Mouse (Mus musculus): ENCODE data around the gene St6galnac3. TPM values are rescaled to one million over a fixed set of nuclear protein-coding genes. Genes with fewer than 3 reads are reported as not detected.

St6galnac3 gene
- polyA plus RNA-seq, 1 experiment from 2014 or later = 55.0 TPM

DNA sequence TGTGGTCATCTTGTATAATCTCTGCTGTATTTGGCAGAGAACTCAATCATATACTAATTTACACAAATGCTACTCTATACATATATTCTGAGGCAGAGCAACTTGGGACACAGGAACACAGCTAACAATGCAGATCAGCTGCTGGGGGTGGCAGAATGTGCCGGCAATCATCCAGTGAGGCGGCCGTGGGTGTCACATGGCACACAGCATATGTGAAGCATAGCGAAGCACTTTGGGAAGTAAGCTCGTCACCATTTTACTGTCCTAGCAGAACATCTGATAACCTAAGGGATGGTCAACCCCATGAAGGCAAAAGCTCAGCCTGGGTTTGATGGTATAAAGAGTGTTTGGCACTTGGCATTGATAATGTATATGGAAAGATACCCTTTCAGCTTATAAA is 520.9 kb downstream of the St6galnac3 start:
- no peak for ATAC-seq (replicated peaks; ENCODE audit: insufficient number of reproducible peaks, low FRiP score, low TSS enrichment, low read depth)
- no peaks in the 10 kb centered on the region for H3K9me3 ChIP-seq (replicated peaks; ENCODE audit: control insufficient read depth, low read length)
- H3K4me2 ChIP-seq (ENCODE audit: low read depth, low read length) = no peak overlapping the region
- no peak overlapping the region for H3K4me3 ChIP-seq (ENCODE audit: low read depth, low read length)
- no peak overlapping the region for H3K27ac ChIP-seq (replicated peaks; ENCODE audit: low read depth, low read length)
- no peak overlapping the region for H3K9ac ChIP-seq (replicated peaks; ENCODE audit: low read length)
- H3K36me3 ChIP-seq (replicated peaks; ENCODE audit: control insufficient read depth, insufficient read depth, low read depth, low read length) = no peaks in the 10 kb centered on the region
- DNase-seq (ENCODE audit: low spot score) = no peak
- WGBS = 95% methylated on average over 5 of the region's 5 CpGs
- no peaks in the 10 kb centered on the region for H3K27me3 ChIP-seq (ENCODE audit: control insufficient read depth, insufficient read depth, low read length)
- no peaks in the 10 kb centered on the region for H3K4me1 ChIP-seq (ENCODE audit: control insufficient read depth, insufficient read depth, low read length)

DNA sequence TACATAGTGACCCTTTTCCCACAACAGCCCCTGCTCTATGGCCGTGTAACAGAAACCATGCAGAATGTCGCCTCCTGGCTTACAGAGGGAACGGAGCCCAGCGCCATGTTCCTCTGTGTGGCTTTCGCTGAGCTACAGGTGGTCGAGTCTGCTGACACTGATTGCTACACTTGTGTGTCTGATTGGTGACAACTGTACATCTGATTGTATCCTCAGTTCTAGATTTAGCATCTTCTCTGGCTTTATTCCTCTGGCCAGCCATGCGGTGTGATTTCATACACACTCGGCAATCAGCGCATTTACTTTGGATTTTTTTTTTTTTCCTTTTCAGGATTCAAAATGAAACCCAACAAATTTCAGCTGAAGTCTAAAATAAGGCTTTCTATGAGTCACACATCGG is 523.1 kb downstream of the St6galnac3 start:
- WGBS = 88% methylated on average over 10 of the region's 10 CpGs
- Histone ChIP-seq H3K4me3 (ENCODE audit: low read depth, low read length) (no peak overlapping the region), H3K9me3 (replicated peaks; ENCODE audit: control insufficient read depth, low read length) (no peaks in the 10 kb centered on the region), H3K36me3 (replicated peaks; ENCODE audit: control insufficient read depth, insufficient read depth, low read depth, low read length) (no peaks in the 10 kb centered on the region), H3K4me2 (ENCODE audit: low read depth, low read length) (no peak overlapping the region), H3K27me3 (ENCODE audit: control insufficient read depth, insufficient read depth, low read length) (no peaks in the 10 kb centered on the region), H3K27ac (replicated peaks; ENCODE audit: low read depth, low read length) (no peak overlapping the region), H3K4me1 (ENCODE audit: control insufficient read depth, insufficient read depth, low read length) (no peaks in the 10 kb centered on the region), H3K9ac (replicated peaks; ENCODE audit: low read length) (no peak overlapping the region)
- ATAC-seq (replicated peaks; ENCODE audit: insufficient number of reproducible peaks, low FRiP score, low TSS enrichment, low read depth) = no peak
- no peak for DNase-seq (ENCODE audit: low spot score)

DNA sequence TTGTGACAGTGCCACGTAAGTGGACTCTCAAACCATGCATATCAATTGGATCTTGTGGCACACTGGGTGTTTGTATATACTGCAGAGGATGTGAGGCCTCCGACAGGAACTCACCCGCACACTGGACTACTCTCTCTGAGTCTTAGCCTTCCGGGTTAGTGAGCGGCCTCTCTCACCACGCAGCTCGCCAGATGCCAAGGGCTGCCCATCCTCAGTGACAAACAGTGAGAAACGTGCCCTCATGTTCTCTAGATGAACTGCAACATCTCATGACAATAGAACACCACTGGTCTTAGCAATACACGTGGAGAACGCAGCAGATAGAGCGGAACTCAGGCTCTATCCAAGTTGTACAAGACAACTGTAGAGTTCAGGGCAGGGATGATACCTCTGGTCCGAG is 524.2 kb downstream of the St6galnac3 start:
- H3K9ac ChIP-seq (replicated peaks; ENCODE audit: low read length) = no peak overlapping the region
- 91% methylated on average over 12 of the region's 12 CpGs for WGBS

DNA sequence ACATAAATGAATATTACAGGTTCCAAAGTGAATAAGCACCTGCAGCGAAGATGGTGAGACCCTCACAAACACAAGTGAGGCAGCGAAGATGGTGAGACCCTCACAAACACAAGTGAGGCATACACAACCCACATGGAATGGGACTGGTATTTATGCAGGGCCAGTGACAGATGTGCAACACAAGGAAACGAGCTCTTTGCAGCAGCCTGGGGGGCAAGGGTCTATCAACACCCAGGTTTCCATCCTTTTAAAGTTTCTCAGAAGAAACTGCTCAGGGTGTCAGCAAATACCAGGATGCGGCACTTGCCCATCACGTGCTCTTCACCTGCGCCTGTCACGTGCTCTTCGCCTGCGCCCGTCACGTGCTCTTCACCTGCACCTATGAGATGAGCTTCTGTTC is 524.9 kb downstream of the St6galnac3 start:
- DNase-seq (ENCODE audit: low spot score) (no peak), ATAC-seq (replicated peaks; ENCODE audit: insufficient number of reproducible peaks, low FRiP score, low TSS enrichment, low read depth) (no peak)
- H3K4me2 ChIP-seq (ENCODE audit: low read depth, low read length) = no peak overlapping the region
- no peak overlapping the region for H3K9ac ChIP-seq (replicated peaks; ENCODE audit: low read length)
- no peaks in the 10 kb centered on the region for H3K9me3 ChIP-seq (replicated peaks; ENCODE audit: control insufficient read depth, low read length)
- H3K27ac ChIP-seq (replicated peaks; ENCODE audit: low read depth, low read length) = no peak overlapping the region
- H3K4me1 ChIP-seq (ENCODE audit: control insufficient read depth, insufficient read depth, low read length) = no peaks in the 10 kb centered on the region
- no peaks in the 10 kb centered on the region for H3K36me3 ChIP-seq (replicated peaks; ENCODE audit: control insufficient read depth, insufficient read depth, low read depth, low read length)
- no peaks in the 10 kb centered on the region for H3K27me3 ChIP-seq (ENCODE audit: control insufficient read depth, insufficient read depth, low read length)
- H3K4me3 ChIP-seq (ENCODE audit: low read depth, low read length) = no peak overlapping the region
- 94% methylated on average over 11 of the region's 11 CpGs for WGBS

More for the DNA sequence above, 524.2 kb downstream of the St6galnac3 start:
- ATAC-seq (replicated peaks; ENCODE audit: insufficient number of reproducible peaks, low FRiP score, low TSS enrichment, low read depth) (no peak), DNase-seq (ENCODE audit: low spot score) (no peak)
- Histone ChIP-seq H3K9me3 (replicated peaks; ENCODE audit: control insufficient read depth, low read length) (no peaks in the 10 kb centered on the region), H3K4me2 (ENCODE audit: low read depth, low read length) (no peak overlapping the region), H3K36me3 (replicated peaks; ENCODE audit: control insufficient read depth, insufficient read depth, low read depth, low read length) (no peaks in the 10 kb centered on the region), H3K27ac (replicated peaks; ENCODE audit: low read depth, low read length) (no peak overlapping the region), H3K4me1 (ENCODE audit: control insufficient read depth, insufficient read depth, low read length) (no peaks in the 10 kb centered on the region), H3K4me3 (ENCODE audit: low read depth, low read length) (no peak overlapping the region), H3K27me3 (ENCODE audit: control insufficient read depth, insufficient read depth, low read length) (no peaks in the 10 kb centered on the region)

DNA sequence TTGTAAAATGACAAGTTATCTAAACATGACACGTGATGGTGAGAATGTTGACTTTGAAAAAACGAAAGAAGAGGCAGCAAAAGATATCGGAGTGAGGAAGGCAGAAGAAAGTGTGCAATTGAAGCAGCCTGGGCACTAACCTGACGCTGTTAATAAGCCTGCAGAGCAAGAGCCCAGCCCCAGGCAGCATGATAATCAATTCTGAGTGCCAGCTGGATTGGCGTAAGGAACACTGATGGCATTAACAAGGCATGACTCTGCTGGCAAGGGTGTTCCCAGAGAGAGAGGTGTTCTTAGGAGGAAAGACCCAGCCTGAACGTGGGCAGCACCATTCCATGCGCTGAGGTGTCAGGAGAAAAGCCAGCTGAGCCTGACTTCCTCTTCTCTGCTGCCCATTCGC is 525.7 kb downstream of the St6galnac3 start:
- Histone ChIP-seq H3K4me3 (ENCODE audit: low read depth, low read length) (no peak overlapping the region), H3K9ac (replicated peaks; ENCODE audit: low read length) (no peak overlapping the region), H3K9me3 (replicated peaks; ENCODE audit: control insufficient read depth, low read length) (no peaks in the 10 kb centered on the region), H3K27me3 (ENCODE audit: control insufficient read depth, insufficient read depth, low read length) (no peaks in the 10 kb centered on the region), H3K4me1 (ENCODE audit: control insufficient read depth, insufficient read depth, low read length) (no peaks in the 10 kb centered on the region), H3K27ac (replicated peaks; ENCODE audit: low read depth, low read length) (no peak overlapping the region), H3K4me2 (ENCODE audit: low read depth, low read length) (no peak overlapping the region), H3K36me3 (replicated peaks; ENCODE audit: control insufficient read depth, insufficient read depth, low read depth, low read length) (no peaks in the 10 kb centered on the region)
- no peak for ATAC-seq (replicated peaks; ENCODE audit: insufficient number of reproducible peaks, low FRiP score, low TSS enrichment, low read depth)
- DNase-seq (ENCODE audit: low spot score) = no peak
- 77% methylated on average over 8 of the region's 8 CpGs for WGBS

DNA sequence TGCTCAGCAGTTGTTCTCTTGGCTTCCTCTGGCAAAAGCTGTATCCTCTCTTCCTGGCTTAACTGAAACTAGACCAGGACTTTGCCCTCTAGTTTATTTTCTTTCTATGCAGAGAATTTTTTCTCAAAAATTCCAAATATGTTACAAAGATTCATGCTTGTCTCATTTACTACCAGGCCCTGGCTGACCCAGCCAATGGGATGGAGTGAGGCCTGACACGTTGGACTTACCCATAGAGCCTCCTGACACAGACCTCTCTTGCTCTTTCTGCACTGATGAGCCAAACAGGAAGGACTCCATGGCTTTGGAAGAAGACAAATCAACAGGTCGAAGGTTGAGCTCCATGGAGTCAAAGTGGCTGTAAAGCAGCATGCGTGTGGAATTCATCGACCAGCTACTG is 526.5 kb downstream of the St6galnac3 start:
- ATAC-seq (replicated peaks; ENCODE audit: insufficient number of reproducible peaks, low FRiP score, low TSS enrichment, low read depth) = no peak

DNA sequence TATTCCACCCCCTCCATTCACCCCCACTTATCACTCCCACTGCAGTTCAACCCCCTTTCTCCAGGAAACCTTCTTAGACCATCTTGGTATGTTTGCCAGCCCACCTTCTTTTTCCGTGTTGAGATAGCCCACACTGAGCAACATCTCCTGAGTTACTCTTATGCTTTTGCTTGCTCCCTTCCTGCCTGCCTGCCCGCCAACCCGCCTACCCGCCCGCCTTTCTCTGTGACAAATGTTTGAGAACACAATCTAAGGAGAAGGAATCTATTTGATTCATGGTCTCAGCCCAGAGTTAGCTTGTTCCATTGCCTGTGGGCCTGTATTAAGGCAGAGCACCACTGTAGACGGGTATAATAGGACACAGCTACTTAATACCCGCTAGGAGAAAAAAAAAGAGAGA is 531.9 kb downstream of the St6galnac3 start:
- no peak overlapping the region for H3K27ac ChIP-seq (replicated peaks; ENCODE audit: low read depth, low read length)
- H3K4me1 ChIP-seq (ENCODE audit: control insufficient read depth, insufficient read depth, low read length) = no peaks in the 10 kb centered on the region
- no peak overlapping the region for H3K9ac ChIP-seq (replicated peaks; ENCODE audit: low read length)
- no peaks in the 10 kb centered on the region for H3K36me3 ChIP-seq (replicated peaks; ENCODE audit: control insufficient read depth, insufficient read depth, low read depth, low read length)
- ATAC-seq (replicated peaks; ENCODE audit: insufficient number of reproducible peaks, low FRiP score, low TSS enrichment, low read depth) = no peak
- H3K4me2 ChIP-seq (ENCODE audit: low read depth, low read length) = no peak overlapping the region
- H3K9me3 ChIP-seq (replicated peaks; ENCODE audit: control insufficient read depth, low read length) = no peaks in the 10 kb centered on the region
- no peaks in the 10 kb centered on the region for H3K27me3 ChIP-seq (ENCODE audit: control insufficient read depth, insufficient read depth, low read length)
- 83% methylated on average over 7 of the region's 7 CpGs for WGBS
- H3K4me3 ChIP-seq (ENCODE audit: low read depth, low read length) = no peak overlapping the region
- no peak for DNase-seq (ENCODE audit: low spot score)

More for the DNA sequence above, 526.5 kb downstream of the St6galnac3 start:
- no peaks in the 10 kb centered on the region for H3K36me3 ChIP-seq (replicated peaks; ENCODE audit: control insufficient read depth, insufficient read depth, low read depth, low read length)
- H3K27ac ChIP-seq (replicated peaks; ENCODE audit: low read depth, low read length) = no peak overlapping the region
- no peaks in the 10 kb centered on the region for H3K9me3 ChIP-seq (replicated peaks; ENCODE audit: control insufficient read depth, low read length)
- no peak overlapping the region for H3K4me2 ChIP-seq (ENCODE audit: low read depth, low read length)
- H3K27me3 ChIP-seq (ENCODE audit: control insufficient read depth, insufficient read depth, low read length) = no peaks in the 10 kb centered on the region
- no peak overlapping the region for H3K4me3 ChIP-seq (ENCODE audit: low read depth, low read length)
- DNase-seq (ENCODE audit: low spot score) = no peak
- H3K4me1 ChIP-seq (ENCODE audit: control insufficient read depth, insufficient read depth, low read length) = no peaks in the 10 kb centered on the region
- WGBS = 73% methylated on average over 4 of the region's 4 CpGs
- no peak overlapping the region for H3K9ac ChIP-seq (replicated peaks; ENCODE audit: low read length)

DNA sequence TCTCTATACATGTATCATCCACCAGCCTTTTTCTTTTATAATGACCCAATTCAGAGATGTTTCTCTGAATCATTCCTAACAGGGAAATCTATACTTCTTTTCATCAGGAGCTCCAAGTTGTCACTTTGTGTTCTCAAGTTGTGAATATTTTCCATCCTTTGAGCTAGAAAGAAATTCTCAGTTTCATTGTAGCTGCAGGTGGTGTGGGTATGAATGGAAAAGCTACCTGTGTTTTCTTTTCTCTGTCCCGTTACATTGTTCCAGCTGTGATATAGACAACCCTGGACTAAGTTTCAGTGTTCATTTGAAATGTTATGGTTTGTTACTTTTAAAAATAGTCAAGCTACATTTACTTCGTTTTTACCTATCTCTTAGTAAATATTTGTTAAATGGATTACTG is 534.2 kb downstream of the St6galnac3 start:
- 88% methylated on average over 2 of the region's 2 CpGs for whole genome bisulfite sequencing
- no peak overlapping the region for H3K4me3 ChIP-seq (ENCODE audit: low read depth, low read length)

More for the DNA sequence above, 534.2 kb downstream of the St6galnac3 start:
- Histone ChIP-seq H3K9me3 (replicated peaks; ENCODE audit: control insufficient read depth, low read length) (no peaks in the 10 kb centered on the region), H3K36me3 (replicated peaks; ENCODE audit: control insufficient read depth, insufficient read depth, low read depth, low read length) (no peaks in the 10 kb centered on the region), H3K27me3 (ENCODE audit: control insufficient read depth, insufficient read depth, low read length) (no peaks in the 10 kb centered on the region), H3K27ac (replicated peaks; ENCODE audit: low read depth, low read length) (no peak overlapping the region), H3K4me2 (ENCODE audit: low read depth, low read length) (no peak overlapping the region), H3K4me1 (ENCODE audit: control insufficient read depth, insufficient read depth, low read length) (no peaks in the 10 kb centered on the region), H3K9ac (replicated peaks; ENCODE audit: low read length) (no peak overlapping the region)
- DNase-seq (ENCODE audit: low spot score) = no peak
- no peak for ATAC-seq (replicated peaks; ENCODE audit: insufficient number of reproducible peaks, low FRiP score, low TSS enrichment, low read depth)

Data from embryonic facial prominence, embryonic 11.5 days (tissue).